Mouse (Mus musculus) T-cell, adult 66 days (primary cell): ENCODE measurements around the gene Eps15l1. TPM values are rescaled to one million over a fixed set of nuclear protein-coding genes. Genes with fewer than 3 reads are reported as not detected.

Source experiments
- total RNA-seq, 2 experiments: library from RNA; stranded (reverse); gene quantifications; 3 replicates in 1 of 2; 4 replicates in 1 of 2; pipeline ENCODE4 v1.2.4; 2023

Gene Eps15l1
- 100 to 1,000 TPM; 106 to 110 TPM for total RNA-seq

DNA sequence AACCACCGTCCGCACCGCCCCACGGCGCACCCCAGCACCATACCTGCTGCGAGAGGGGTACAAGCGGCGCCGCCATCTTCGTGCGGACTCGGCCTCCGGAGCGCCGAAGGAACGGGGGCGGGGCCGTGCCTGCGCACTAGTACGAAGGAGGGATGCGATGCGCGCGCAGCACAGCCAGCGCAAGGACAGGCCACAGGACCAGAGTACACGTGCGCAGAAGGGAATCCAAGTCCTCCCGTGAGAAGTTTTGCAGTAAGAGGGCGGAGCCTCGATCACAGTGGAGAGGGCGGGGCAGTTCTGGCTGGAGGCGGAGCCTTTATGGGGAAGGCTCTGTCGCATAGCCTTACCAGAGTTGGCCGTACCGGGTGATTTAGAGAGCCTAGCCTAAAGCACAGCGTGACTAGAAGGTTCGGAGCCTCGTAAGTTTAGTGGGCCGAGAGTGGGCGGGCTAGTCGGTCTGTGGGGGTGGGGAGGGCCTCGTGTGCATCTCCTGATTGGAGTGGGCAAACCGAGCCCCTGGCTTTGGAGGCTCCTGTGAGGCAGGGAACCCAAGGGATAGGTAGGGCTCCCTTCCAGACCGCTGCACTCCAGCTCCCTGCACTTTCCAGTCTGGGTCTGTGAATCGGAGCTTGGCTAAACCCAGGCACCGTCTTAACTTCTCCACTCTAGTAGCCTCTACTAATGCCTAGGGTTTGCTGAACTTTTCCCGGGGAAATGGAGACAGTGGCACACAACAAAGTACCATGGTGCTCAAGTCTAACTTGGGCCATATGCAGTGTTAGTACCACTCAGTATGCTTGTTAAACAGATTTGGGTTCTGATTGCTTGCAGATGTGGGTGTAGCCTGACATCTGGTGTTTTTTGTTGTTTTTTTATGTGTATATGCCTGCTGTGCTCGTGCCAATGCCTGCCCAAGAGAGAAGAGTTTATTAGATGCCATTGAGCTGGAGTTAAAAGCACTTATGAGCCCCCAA, at the start of gene Eps15l1:
Gene Eps15l1 (minus strand): TSS at position 99 of the 974 bp plus-strand sequence.

DNA sequence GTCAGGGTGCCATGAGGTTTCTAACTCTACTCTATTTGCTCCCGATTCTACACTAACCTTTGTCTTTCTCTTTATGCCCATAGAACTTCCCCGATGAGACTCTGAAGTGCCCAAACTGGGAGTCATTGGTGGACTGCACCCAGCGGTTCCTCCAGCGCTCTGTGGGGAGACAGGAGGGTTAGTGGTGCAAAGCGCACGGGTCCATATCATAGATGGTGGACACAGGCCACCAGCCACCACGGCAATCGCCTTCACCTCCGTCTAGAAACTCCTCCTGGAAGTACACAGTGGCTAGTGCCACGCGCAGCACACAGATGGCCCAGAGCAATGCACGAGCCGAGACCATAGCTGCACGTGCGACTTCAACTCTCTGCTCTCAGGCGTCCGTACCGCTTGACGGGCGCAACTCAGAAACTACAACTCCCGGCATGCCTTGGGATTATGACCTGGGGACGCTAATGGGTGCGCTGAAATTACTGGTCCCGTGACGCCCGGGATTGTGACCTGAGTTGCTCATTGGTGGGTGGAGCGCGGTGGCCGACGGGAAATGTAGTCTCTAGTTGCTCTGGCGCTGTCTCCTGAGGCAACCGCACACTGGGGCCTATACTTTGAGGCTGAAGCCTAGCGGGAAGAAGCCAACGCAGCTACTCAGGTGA, 22.2 kb upstream of the Eps15l1 start, which contains the start of the genes Calr3 and 1700030K09Rik:
Gene Calr3 (minus strand): TSS at position 533 of the 656 bp plus-strand sequence.
Gene 1700030K09Rik (plus strand): TSS at position 543 of the 656 bp plus-strand sequence.

GRCm38 (mm10) chr8:72318801-72319322, 102.4 kb downstream of the Eps15l1 start, which contains the start of gene Klf2:
Klf2 (plus strand) TSS chr8:72319033.

DNA sequence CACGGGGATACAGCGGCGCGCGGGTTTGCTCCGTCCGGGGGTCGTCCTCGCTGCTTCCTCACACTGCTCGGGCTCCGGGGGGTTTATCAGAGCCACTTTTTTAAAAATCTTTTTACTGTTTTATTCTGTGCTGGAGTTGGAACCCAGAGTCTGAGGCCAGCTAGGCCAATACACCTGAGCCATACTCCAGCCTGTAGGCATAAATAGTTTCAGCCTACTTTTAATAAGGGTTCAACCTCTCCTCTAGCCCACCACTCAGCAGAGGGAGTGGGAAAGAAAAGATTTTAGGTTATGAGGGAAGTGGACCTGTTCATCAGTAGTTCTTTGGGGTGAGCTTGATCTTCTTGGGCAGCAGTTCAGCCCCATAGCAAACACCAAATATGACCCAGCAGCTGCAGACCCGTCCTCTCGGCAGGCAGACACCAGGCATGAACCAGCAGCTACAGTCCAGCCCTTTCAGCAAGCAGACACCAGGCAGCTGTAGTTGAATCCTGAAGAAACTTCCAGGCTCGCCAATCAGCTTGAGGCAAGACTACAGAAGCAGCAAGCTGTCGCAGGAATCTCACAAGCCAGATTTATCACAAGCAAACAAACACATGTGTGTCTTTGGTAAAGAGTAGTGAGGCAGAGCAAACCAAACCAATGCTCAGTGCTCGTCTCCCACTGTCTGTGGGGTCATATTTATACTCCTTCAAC, 115.9 kb downstream of the Eps15l1 start, which contains the start of gene Gm10282:
Gene Gm10282 (minus strand): TSS at position 51 of the 696 bp plus-strand sequence.

Other genes starting within 250 kb of the Eps15l1 start
- gene Hsh2d, start 231.8 kb downstream of the Eps15l1 start, total RNA-seq = 10 to 100 TPM; 18.3 to 20.0 TPM
- 1 to 10 TPM in 1 of 2 experiments, not detected in 1; 1.5 TPM for gene Cib3, start 208.6 kb downstream of the Eps15l1 start, total RNA-seq
- gene Gm11034, start 207.8 kb downstream of the Eps15l1 start, total RNA-seq = not detected
- gene Fam32a, start 201.7 kb downstream of the Eps15l1 start, total RNA-seq = 10 to 100 TPM; 54.1 to 54.9 TPM
- gene Ap1m1, start 181.4 kb downstream of the Eps15l1 start, total RNA-seq = 100 to 1,000 TPM; 117 to 124 TPM
- gene Gm10282, start 116.2 kb downstream of the Eps15l1 start, total RNA-seq = 10 to 100 TPM; 15.0 to 16.2 TPM
- 1,000 to 10,000 TPM in 1 of 2 experiments, 100 to 1,000 TPM in 1; 952 to 1,053 TPM for gene Klf2, start 102.4 kb downstream of the Eps15l1 start, total RNA-seq
- under 1 TPM; 0.33 to 0.52 TPM for gene Calr3, start 22.4 kb upstream of the Eps15l1 start, total RNA-seq
- 1 to 10 TPM; 5.7 to 6.7 TPM for gene 1700030K09Rik, start 22.4 kb upstream of the Eps15l1 start, total RNA-seq
- 100 to 1,000 TPM; 114 to 129 TPM for gene Cherp, start 53.8 kb upstream of the Eps15l1 start, total RNA-seq
- 10 to 100 TPM; 64.2 to 69.5 TPM for gene Slc35e1, start 71.2 kb upstream of the Eps15l1 start, total RNA-seq
- gene Med26, start 126.8 kb upstream of the Eps15l1 start, total RNA-seq = 10 to 100 TPM; 17.8 to 18.6 TPM
- gene Smim7, start 149.6 kb upstream of the Eps15l1 start, total RNA-seq = 100 to 1,000 TPM in 1 of 2 experiments, 10 to 100 TPM in 1; 99.1 to 125 TPM
- gene Tmem38a, start 150.6 kb upstream of the Eps15l1 start, total RNA-seq = 1 to 10 TPM; 2.6 to 3.1 TPM
- gene Nwd1, start 225.3 kb upstream of the Eps15l1 start, total RNA-seq = under 1 TPM; 0.17 to 0.62 TPM